Mouse (Mus musculus) B cell, adult 62 days (primary cell): ENCODE data around the gene Acsf3. TPM values are rescaled to one million over a fixed set of nuclear protein-coding genes. Genes with fewer than 3 reads are reported as not detected.

Experiments
- total RNA-seq: library from RNA; stranded (reverse); gene quantifications from 4 replicates; pipeline ENCODE4 v1.2.4, GENCODE M21; 2023

Gene Acsf3
- total RNA-seq: 16.9 to 18.9 TPM (median 17.8 TPM) in 4 replicates

GRCm38 (mm10) chr8:122775285-122776155 lies at the start of gene Acsf3:
Gene Acsf3, plus strand, starts transcription at chr8:122775486.

DNA sequence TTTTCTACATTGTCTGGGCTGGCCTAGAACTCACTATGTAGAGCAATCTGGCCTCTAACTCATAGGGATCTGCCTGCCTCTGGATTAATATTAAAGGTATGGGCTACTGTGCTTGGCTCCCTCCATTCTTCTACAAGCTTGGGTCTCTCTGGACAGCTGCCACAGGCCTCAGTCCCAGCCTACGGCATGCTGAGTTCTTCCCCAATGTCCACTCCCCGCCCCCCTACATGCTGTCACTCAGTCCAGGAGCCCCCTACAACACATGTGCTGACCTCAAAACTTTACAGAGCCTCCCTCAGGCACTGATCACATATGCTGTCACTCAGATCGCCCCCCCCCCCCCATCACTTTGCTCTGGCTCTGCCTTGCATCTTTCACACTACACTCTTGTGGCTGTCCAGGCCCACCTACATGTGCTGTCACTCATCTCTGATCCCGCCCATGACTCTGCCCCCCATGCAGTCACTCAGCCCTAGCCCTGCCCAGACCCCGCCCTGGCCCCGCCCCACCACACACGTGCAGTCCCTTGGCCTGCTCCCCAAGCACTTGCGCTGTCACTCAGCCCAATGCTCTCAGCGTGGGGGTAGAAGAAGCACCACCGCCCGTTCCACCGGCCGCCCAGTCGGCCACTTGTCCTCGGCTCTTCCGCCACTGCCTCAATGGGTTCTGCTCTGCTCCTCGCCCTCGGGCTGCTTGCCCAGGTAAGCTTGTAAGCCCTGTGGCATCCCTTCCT lies 72.7 kb downstream of the Acsf3 start, which contains the start of gene Cdh15:
Gene Cdh15 (plus strand): TSS at position 138 of the 733 bp plus-strand sequence.

Other genes with a start within 250 kb of the Acsf3 start
- 50.5 to 59.6 TPM (median 55.8 TPM) in 4 replicates for gene Piezo1, start 224.2 kb upstream of the Acsf3 start, total RNA-seq
- 161 to 179 TPM (median 171 TPM) in 4 replicates for gene Cdt1, start 207.5 kb upstream of the Acsf3 start, total RNA-seq
- 69.4 to 88.1 TPM (median 84.2 TPM) in 4 replicates for gene Aprt, start 198.6 kb upstream of the Acsf3 start, total RNA-seq
- gene Galns, start 164.0 kb upstream of the Acsf3 start, total RNA-seq: 25.2 to 31.3 TPM (median 29.0 TPM) in 4 replicates
- gene Trappc2l, start 163.8 kb upstream of the Acsf3 start, total RNA-seq: 48.6 to 53.8 TPM (median 53.0 TPM) in 4 replicates
- gene Pabpn1l, start 152.7 kb upstream of the Acsf3 start, total RNA-seq: 0.51 to 0.89 TPM in 2 of 4 replicates, not detected in the others
- gene Cbfa2t3, start 76.4 kb upstream of the Acsf3 start, total RNA-seq: 56.0 to 76.0 TPM (median 63.1 TPM) in 4 replicates
- gene Cdh15, start 72.5 kb downstream of the Acsf3 start, total RNA-seq: not detected in 4 replicates